In genomic region chr14:21703255-21703654, GRCm38 (mm10) we compare ENCODE assay signal across 12 mouse cellular contexts. TPM values are rescaled to one million over a fixed set of nuclear protein-coding genes. Genes with fewer than 3 reads are reported as not detected.
DNase-seq lines count a peak whose midpoint lies in the region; ATAC-seq and TF ChIP-seq lines count a peak whose summit lies in the region.
"Had no signal": no experiment of that assay in that cellular context is flagged by ENCODE, and none has a peak within 500 bp of the region (broad histone marks: within the 10 kb centered on the region; RNA-seq: fewer than 3 reads in every experiment).

No protein-coding gene starts in this region.

- no peak overlapping the region for H3K9ac ChIP-seq in heart, adult 2 months (ENCODE audit: low read depth, low read length)
- H3K9ac ChIP-seq in lung, embryonic 14.5 days = no peak overlapping the region
- no peak overlapping the region for H3K9ac ChIP-seq in heart, postnatal 0 days (replicated peaks; ENCODE audit: low read depth, low read length)
- no peak overlapping the region for H3K9ac ChIP-seq in forebrain, embryonic 12.5 days
- no peak overlapping the region for H3K9ac ChIP-seq in forebrain, embryonic 14.5 days (ENCODE audit: low read length)
- H3K9ac ChIP-seq: liver, embryonic 13.5 days had no signal

- no peaks in the 10 kb centered on the region for H3K9me3 ChIP-seq in heart, embryonic 10.5 days
- H3K9me3 ChIP-seq in lung, embryonic 14.5 days (ENCODE audit: low read depth, low read length) = no peaks in the 10 kb centered on the region
- H3K9me3 ChIP-seq in heart, postnatal 0 days (replicated peaks; ENCODE audit: control insufficient read depth, low read length) = no peaks in the 10 kb centered on the region
- H3K9me3 ChIP-seq in forebrain, embryonic 12.5 days = no peaks in the 10 kb centered on the region
- H3K9me3 ChIP-seq in forebrain, embryonic 14.5 days (replicated peaks; ENCODE audit: control insufficient read depth, low read length) = no peaks in the 10 kb centered on the region
- H3K9me3 ChIP-seq: liver, embryonic 13.5 days had no signal

- no peak overlapping the region for H3K27ac ChIP-seq in heart, adult 2 months
- no peak overlapping the region for H3K27ac ChIP-seq in heart, embryonic 10.5 days
- peak overlapping the region; percentile 7; the same call in 1 of the 2 replicates for H3K27ac ChIP-seq in lung, embryonic 14.5 days (ENCODE audit: low read depth)
- H3K27ac ChIP-seq in heart, postnatal 0 days (ENCODE audit: low read depth) = peak overlapping the region; percentile 50; the same call in 1 of the 2 replicates
- no peak overlapping the region for H3K27ac ChIP-seq in forebrain, embryonic 12.5 days
- H3K27ac ChIP-seq in forebrain, embryonic 14.5 days (ENCODE audit: low read depth, low read length) = no peak overlapping the region
- H3K27ac ChIP-seq: liver, embryonic 13.5 days had no signal

- intact Hi-C loops in heart, adult 2 months (cut with DNase I) = no loop called here

- ATAC-seq in lung, embryonic 14.5 days (ENCODE audit: insufficient read depth) = no peak
- peak; percentile 78 for ATAC-seq in heart, postnatal 0 days (ENCODE audit: insufficient read depth, low read depth)
- no peak for ATAC-seq in forebrain, embryonic 12.5 days (ENCODE audit: low FRiP score)
- ATAC-seq in forebrain, embryonic 14.5 days = no peak

- no peaks in the 10 kb centered on the region for H3K36me3 ChIP-seq in heart, adult 2 months (ENCODE audit: control insufficient read depth, insufficient read depth, low read length)
- H3K36me3 ChIP-seq in heart, embryonic 10.5 days = no peaks in the 10 kb centered on the region
- H3K36me3 ChIP-seq in lung, embryonic 14.5 days (ENCODE audit: insufficient read depth) = no peaks in the 10 kb centered on the region
- H3K36me3 ChIP-seq in heart, postnatal 0 days (replicated peaks; ENCODE audit: control insufficient read depth, insufficient read depth, low read length) = no peaks in the 10 kb centered on the region
- no peaks in the 10 kb centered on the region for H3K36me3 ChIP-seq in forebrain, embryonic 12.5 days (replicated peaks)
- no peaks in the 10 kb centered on the region for H3K36me3 ChIP-seq in forebrain, embryonic 14.5 days (ENCODE audit: control insufficient read depth, insufficient read depth, low read length)
- H3K36me3 ChIP-seq: liver, embryonic 13.5 days had no signal

- peaks cover 11% of the 10 kb centered on the region for H3K4me1 ChIP-seq in heart, adult 2 months (ENCODE audit: control insufficient read depth, insufficient read depth, low read length)
- H3K4me1 ChIP-seq in heart, embryonic 10.5 days = peaks cover 32% of the 10 kb centered on the region
- 0 out of 2 replicates have a peak, but pooled peaks cover 13% of the 10 kb centered on the region for H3K4me1 ChIP-seq in lung, embryonic 14.5 days (ENCODE audit: insufficient read depth)
- H3K4me1 ChIP-seq in lung, adult 2 months (ENCODE audit: control insufficient read depth, insufficient read depth, low read length) = peaks cover 16% of the 10 kb centered on the region
- H3K4me1 ChIP-seq in heart, postnatal 0 days (ENCODE audit: control insufficient read depth, insufficient read depth) = peaks cover 21% of the 10 kb centered on the region
- peaks cover 7% of the 10 kb centered on the region; the same call in 1 of the 2 replicates for H3K4me1 ChIP-seq in forebrain, embryonic 12.5 days
- peaks cover 4% of the 10 kb centered on the region; the same call in 1 of the 2 replicates for H3K4me1 ChIP-seq in forebrain, embryonic 14.5 days (ENCODE audit: control insufficient read depth, insufficient read depth, low read length)

- 0 out of 2 replicates have a peak, but pooled peaks have one; percentile 47 for TF ChIP-seq EP300 in heart, adult 2 months (IDR thresholded peaks at IDR 0.05; ENCODE audit: insufficient read depth, low read depth, low read length)
- TF ChIP-seq EP300 in heart, postnatal 0 days (IDR thresholded peaks at IDR 0.05; ENCODE audit: low read depth) = peak; percentile 82; the same call in 1 of the 2 replicates

- no peak for TF ChIP-seq POLR2A in heart, adult 2 months (IDR thresholded peaks at IDR 0.05; ENCODE audit: insufficient read depth, low read depth, low read length)
- TF ChIP-seq POLR2A in lung, adult 2 months (IDR thresholded peaks at IDR 0.05; ENCODE audit: borderline replicate concordance, extremely low read depth, low read depth, low read length) = no peak

- H3K79me2 ChIP-seq in heart, adult 2 months (replicated peaks; ENCODE audit: control insufficient read depth, insufficient read depth, low read length) = no peaks in the 10 kb centered on the region

- WGBS in heart, adult 2 months = 21% methylated on average over 5 of the region's 5 CpGs
- WGBS in heart, embryonic 10.5 days = 28% methylated on average over 5 of the region's 5 CpGs
- 29% methylated on average over 5 of the region's 5 CpGs for WGBS in lung, embryonic 14.5 days
- WGBS in lung, adult 2 months = 28% methylated on average over 5 of the region's 5 CpGs
- WGBS in heart, postnatal 0 days = 16% methylated on average over 5 of the region's 5 CpGs
- 89% methylated on average over 5 of the region's 5 CpGs for WGBS in forebrain, embryonic 12.5 days
- WGBS in forebrain, embryonic 14.5 days = 90% methylated on average over 5 of the region's 5 CpGs

- no peak overlapping the region for H3K4me2 ChIP-seq in lung, embryonic 14.5 days
- no peak overlapping the region for H3K4me2 ChIP-seq in heart, postnatal 0 days (ENCODE audit: low read depth, low read length)
- H3K4me2 ChIP-seq in forebrain, embryonic 12.5 days = no peak overlapping the region
- H3K4me2 ChIP-seq in forebrain, embryonic 14.5 days (ENCODE audit: low read length) = no peak overlapping the region
- H3K4me2 ChIP-seq: liver, embryonic 13.5 days had no signal

- no peak overlapping the region for H3K4me3 ChIP-seq in heart, adult 2 months
- no peak overlapping the region for H3K4me3 ChIP-seq in heart, embryonic 10.5 days
- H3K4me3 ChIP-seq in lung, embryonic 14.5 days (ENCODE audit: low read depth, low read length) = no peak overlapping the region
- H3K4me3 ChIP-seq in lung, adult 2 months (replicated peaks; ENCODE audit: extremely low read depth, low read depth, low read length) = no peak overlapping the region
- H3K4me3 ChIP-seq in heart, postnatal 0 days (ENCODE audit: low read depth, low read length) = no peak overlapping the region
- H3K4me3 ChIP-seq in forebrain, embryonic 12.5 days (replicated peaks) = no peak overlapping the region
- H3K4me3 ChIP-seq in forebrain, embryonic 14.5 days (ENCODE audit: low read depth, low read length) = no peak overlapping the region
- H3K4me3 ChIP-seq: liver, embryonic 13.5 days had no signal

- DNase-seq in heart, adult 2 months = peak in 1 of 2 experiments; percentile 30
- no peak for DNase-seq in heart, embryonic 10.5 days (ENCODE audit: low spot score)
- DNase-seq in lung, embryonic 14.5 days = peak; percentile 62
- no peak for DNase-seq in lung, adult 2 months
- DNase-seq in heart, postnatal 0 days (ENCODE audit: low spot score) = peak; percentile 81
- DNase-seq in lung, postnatal 4 days = peak; percentile 33 to 59
- no peak for DNase-seq in forebrain, embryonic 14.5 days (ENCODE audit: low spot score)
- DNase-seq: adrenal gland, adult 2 months; embryo, embryonic 11 days; gastrocnemius, postnatal 10 days; liver, embryonic 13.5 days had no signal

- H3K27me3 ChIP-seq in heart, adult 2 months (ENCODE audit: control insufficient read depth, insufficient read depth, low read length) = no peaks in the 10 kb centered on the region
- H3K27me3 ChIP-seq in heart, embryonic 10.5 days (ENCODE audit: insufficient read depth, poor library complexity, severe bottlenecking) = peaks cover 3% of the 10 kb centered on the region; the same call in 1 of the 2 replicates
- no peaks in the 10 kb centered on the region for H3K27me3 ChIP-seq in lung, embryonic 14.5 days (ENCODE audit: insufficient read depth, low read length)
- H3K27me3 ChIP-seq in heart, postnatal 0 days (ENCODE audit: control insufficient read depth, insufficient read depth, low read length) = no peaks in the 10 kb centered on the region
- H3K27me3 ChIP-seq in forebrain, embryonic 12.5 days = no peaks in the 10 kb centered on the region
- no peaks in the 10 kb centered on the region for H3K27me3 ChIP-seq in forebrain, embryonic 14.5 days (replicated peaks; ENCODE audit: control insufficient read depth, insufficient read depth, low read length)
- H3K27me3 ChIP-seq: liver, embryonic 13.5 days had no signal

- no peak for TF ChIP-seq CTCF in heart, adult 2 months (IDR thresholded peaks at IDR 0.05)
- no peak for TF ChIP-seq CTCF in lung, embryonic 14.5 days (IDR thresholded peaks at IDR 0.05; ENCODE audit: low read depth)
- TF ChIP-seq CTCF in lung, adult 2 months (IDR thresholded peaks at IDR 0.05; ENCODE audit: insufficient read depth, low read length) = no peak
- TF ChIP-seq CTCF in heart, postnatal 0 days (IDR thresholded peaks at IDR 0.05; ENCODE audit: low read depth) = no peak

RNA-seq across cellular contexts. Expression of gene Dupd1, which starts 11.1 kb away (rescaled TPM):
- total RNA-seq in heart, adult 2 months (2021) = not detected
- 0.12 TPM in 1 of 2 replicates, not detected in the other for polyA plus RNA-seq in heart, adult 2 months (2012; rRNA removed)
- polyA plus RNA-seq in heart, embryonic 10.5 days (2016; fragmentation: Nextera tagmentation; extraction: Ambion mirVana) = 0.12 and 0.15 TPM in 2 replicates
- polyA plus RNA-seq in lung, embryonic 14.5 days (2014; fragmentation: Nextera tagmentation; extraction: Ambion mirVana) = not detected in 2 replicates
- polyA plus RNA-seq in lung, adult 2 months (2012; rRNA removed) = 1.6 TPM in 1 of 2 replicates, not detected in the other
- total RNA-seq in heart, postnatal 0 days (2014; rRNA removed; ENCODE audit: low replicate concordance) = not detected in 2 replicates
- polyA plus RNA-seq in heart, postnatal 0 days (2015; fragmentation: Nextera tagmentation; extraction: Ambion mirVana) = 0.15 TPM in 2 replicates
- polyA plus RNA-seq in forebrain, embryonic 12.5 days (2016; fragmentation: Nextera tagmentation; extraction: Ambion mirVana) = not detected in 2 replicates
- polyA plus RNA-seq in forebrain, embryonic 14.5 days (2014; fragmentation: Nextera tagmentation; extraction: Ambion mirVana) = not detected in 2 replicates
- polyA plus RNA-seq: liver, embryonic 13.5 days had no signal

RNA-seq across cellular contexts. Expression of gene Samd8, which starts 47.1 kb away (rescaled TPM):
- total RNA-seq in heart, adult 2 months (2021) = 10 to 100 TPM; 28.8 to 31.6 TPM
- polyA plus RNA-seq in heart, adult 2 months (2012; rRNA removed) = 10.1 and 18.6 TPM in 2 replicates
- polyA plus RNA-seq in heart, embryonic 10.5 days (2016; fragmentation: Nextera tagmentation; extraction: Ambion mirVana) = 9.9 and 11.6 TPM in 2 replicates
- 8.5 and 9.9 TPM in 2 replicates for polyA plus RNA-seq in lung, embryonic 14.5 days (2014; fragmentation: Nextera tagmentation; extraction: Ambion mirVana)
- polyA plus RNA-seq in lung, adult 2 months (2012; rRNA removed) = 12.1 and 13.3 TPM in 2 replicates
- 17.3 and 20.9 TPM in 2 replicates for total RNA-seq in heart, postnatal 0 days (2014; rRNA removed; ENCODE audit: low replicate concordance)
- polyA plus RNA-seq in heart, postnatal 0 days (2015; fragmentation: Nextera tagmentation; extraction: Ambion mirVana) = 7.3 and 8.3 TPM in 2 replicates
- 13.9 and 17.0 TPM in 2 replicates for polyA plus RNA-seq in forebrain, embryonic 12.5 days (2016; fragmentation: Nextera tagmentation; extraction: Ambion mirVana)
- polyA plus RNA-seq in forebrain, embryonic 14.5 days (2014; fragmentation: Nextera tagmentation; extraction: Ambion mirVana) = 18.9 and 25.4 TPM in 2 replicates

RNA-seq across cellular contexts. Expression of gene Dusp13, which starts 47.7 kb away (rescaled TPM):
- under 1 TPM; 0.48 to 0.70 TPM for total RNA-seq in heart, adult 2 months (2021)
- 0.45 and 1.2 TPM in 2 replicates for polyA plus RNA-seq in heart, adult 2 months (2012; rRNA removed)
- polyA plus RNA-seq in heart, embryonic 10.5 days (2016; fragmentation: Nextera tagmentation; extraction: Ambion mirVana) = 0.10 TPM in 1 of 2 replicates, not detected in the other
- polyA plus RNA-seq in lung, embryonic 14.5 days (2014; fragmentation: Nextera tagmentation; extraction: Ambion mirVana) = not detected in 2 replicates
- 0.52 and 6.7 TPM in 2 replicates for polyA plus RNA-seq in lung, adult 2 months (2012; rRNA removed)
- not detected in 2 replicates for total RNA-seq in heart, postnatal 0 days (2014; rRNA removed; ENCODE audit: low replicate concordance)
- not detected in 2 replicates for polyA plus RNA-seq in heart, postnatal 0 days (2015; fragmentation: Nextera tagmentation; extraction: Ambion mirVana)
- not detected in 2 replicates for polyA plus RNA-seq in forebrain, embryonic 12.5 days (2016; fragmentation: Nextera tagmentation; extraction: Ambion mirVana)
- polyA plus RNA-seq in forebrain, embryonic 14.5 days (2014; fragmentation: Nextera tagmentation; extraction: Ambion mirVana) = not detected in 2 replicates
- total RNA-seq: adrenal gland, adult 2 months had no signal
- polyA plus RNA-seq: liver, embryonic 13.5 days had no signal

Comparison
In these comparisons a context has a peak if more than half of its experiments do, and no peak if none do; other contexts are left out.
1. DNase-seq: peak in lung, embryonic 14.5 days (single experiment), heart, postnatal 0 days (single experiment) and lung, postnatal 4 days (2 of 2); none in heart, embryonic 10.5 days (single experiment), lung, adult 2 months (single experiment) and forebrain, embryonic 14.5 days (single experiment).
2. H3K27ac ChIP-seq: peak in lung, embryonic 14.5 days (single experiment) and heart, postnatal 0 days (single experiment); none in heart, adult 2 months (single experiment), heart, embryonic 10.5 days (single experiment), forebrain, embryonic 12.5 days (single experiment) and forebrain, embryonic 14.5 days (single experiment).